Mouse (Mus musculus): ENCODE measurements at regions not wholly inside any gene's neighbourhood (a gene's known extent, or its start where the extent isn't known, plus 50 kb on each side); places are given as distances from the start of the nearest gene placed in this dataset.

DNA sequence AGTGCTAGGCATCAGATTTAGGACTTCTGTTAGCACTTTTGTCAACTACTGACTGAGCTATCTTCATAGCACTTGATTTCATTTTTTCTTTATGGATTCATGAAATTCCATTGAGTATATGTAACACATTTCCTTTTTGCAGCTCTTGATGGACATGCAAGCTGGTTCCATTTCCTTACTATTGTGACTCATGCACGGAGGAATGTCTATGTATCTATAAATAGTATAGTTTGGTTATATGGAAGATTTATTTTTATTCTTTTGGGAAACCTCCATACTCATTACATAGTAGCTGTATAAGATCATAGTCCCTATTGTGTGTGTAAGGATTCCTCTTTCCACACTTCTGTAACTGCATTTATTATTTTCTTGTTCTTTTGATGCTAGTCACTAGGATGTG lies 123.3 kb upstream of the 4930452B06Rik start:
- TF ChIP-seq CTCF (conservative IDR thresholded peaks at IDR 0.05; ENCODE audit: low read length) (no peak), POU5F1 (IDR thresholded peaks at IDR 0.05; ENCODE audit: borderline replicate concordance, low read length) (no peak)
